Mouse (Mus musculus): ENCODE data around the gene Lrrd1. TPM values are rescaled to one million over a fixed set of nuclear protein-coding genes. Genes with fewer than 3 reads are reported as not detected.
"Not testable (repeated sequence)": the region's sequence is repeated elsewhere in the genome, so short reads cannot be mapped to it uniquely, and the experiment has no call there.

The Lrrd1 gene
- not detected for total RNA-seq (2021)
- long read RNA-seq, result 0 reads

DNA sequence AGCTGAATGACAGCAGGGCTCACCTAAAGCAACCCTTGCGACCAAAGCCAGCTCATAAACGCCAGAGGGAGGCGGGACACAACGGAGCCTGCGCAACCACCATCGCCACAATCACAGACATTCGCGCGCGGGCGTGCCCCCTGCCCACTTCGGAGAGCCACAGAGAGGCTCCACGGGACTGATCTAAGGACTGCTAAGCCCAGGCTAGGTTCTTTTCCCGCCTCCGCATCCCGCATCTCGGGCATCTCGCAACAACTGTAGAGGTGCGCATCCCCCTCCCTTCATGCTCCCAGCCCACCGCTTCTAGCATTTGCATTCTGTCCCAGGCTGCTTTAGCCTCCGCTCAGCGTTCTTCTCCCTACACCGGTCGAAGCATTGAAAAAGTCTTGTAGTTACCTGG is at the start of gene Lrrd1:
TSS of gene Lrrd1 (plus strand) at position 148 of the 400 bp plus-strand sequence.
- peak; percentile 7 to 16 for DNase-seq (ENCODE audit: low spot score in 2 of 2)

DNA sequence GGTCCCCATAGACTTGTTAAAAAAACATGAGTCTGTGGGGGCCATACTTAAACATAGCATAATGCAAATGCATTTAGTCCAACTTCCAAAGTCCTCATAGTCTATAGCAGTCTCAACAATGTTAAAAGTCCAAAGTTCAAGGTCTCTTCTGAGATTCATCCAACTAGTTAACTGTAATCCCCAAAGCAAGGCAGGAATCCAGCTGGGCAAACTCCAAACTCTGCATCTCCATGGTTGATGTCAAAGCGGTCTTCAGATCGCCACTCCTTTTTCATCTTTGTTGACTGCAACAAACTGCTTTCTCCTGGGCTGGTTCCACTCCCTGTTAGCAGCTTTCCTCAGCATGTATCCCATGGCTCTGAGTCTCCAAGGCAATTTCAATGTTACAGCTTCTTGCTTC is 47.9 kb upstream of the Lrrd1 start:
- DNase-seq (ENCODE audit: low spot score in 2 of 2), result not testable (repeated sequence)

DNA sequence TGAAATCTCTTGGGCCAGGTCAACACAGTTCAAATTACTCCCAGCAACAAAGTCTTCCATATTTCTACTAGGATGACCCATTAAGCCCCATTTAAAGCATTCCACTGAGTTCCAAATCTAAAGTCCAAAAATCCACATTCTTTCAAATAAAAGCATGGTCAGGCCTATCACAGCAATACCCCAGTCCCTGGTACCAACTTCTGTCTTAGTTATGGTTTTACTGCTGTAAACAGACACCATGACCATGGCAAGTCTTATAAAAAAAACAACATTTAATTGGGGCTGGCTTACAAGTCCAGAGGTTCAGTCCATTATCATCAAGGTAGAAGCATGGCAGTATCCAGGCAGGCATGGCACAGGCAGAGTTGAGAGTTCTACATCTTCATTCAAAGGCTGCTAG is 46.3 kb upstream of the Lrrd1 start:
- not testable (repeated sequence) for DNase-seq (ENCODE audit: low spot score in 2 of 2)

DNA sequence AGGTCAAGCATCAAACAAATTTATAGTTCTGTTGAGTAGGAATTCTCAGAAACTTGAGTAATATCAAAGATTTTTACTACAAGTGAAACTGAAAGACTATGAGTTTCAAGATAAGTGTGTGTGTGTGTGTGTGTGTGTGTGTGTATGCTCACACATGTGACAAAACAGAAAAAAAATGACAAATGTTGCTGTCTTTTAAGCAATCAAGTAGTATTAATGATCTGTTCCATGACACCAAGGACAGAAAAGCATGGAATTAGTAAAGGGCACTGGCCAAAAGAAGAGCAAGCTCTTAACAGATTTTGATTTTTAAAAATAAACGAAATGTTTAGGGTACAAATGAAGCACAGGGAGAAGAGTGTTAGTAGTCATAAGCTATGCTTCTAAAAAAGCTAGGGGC is 44.9 kb upstream of the Lrrd1 start:
- DNase-seq (ENCODE audit: low spot score in 2 of 2), result no peak

DNA sequence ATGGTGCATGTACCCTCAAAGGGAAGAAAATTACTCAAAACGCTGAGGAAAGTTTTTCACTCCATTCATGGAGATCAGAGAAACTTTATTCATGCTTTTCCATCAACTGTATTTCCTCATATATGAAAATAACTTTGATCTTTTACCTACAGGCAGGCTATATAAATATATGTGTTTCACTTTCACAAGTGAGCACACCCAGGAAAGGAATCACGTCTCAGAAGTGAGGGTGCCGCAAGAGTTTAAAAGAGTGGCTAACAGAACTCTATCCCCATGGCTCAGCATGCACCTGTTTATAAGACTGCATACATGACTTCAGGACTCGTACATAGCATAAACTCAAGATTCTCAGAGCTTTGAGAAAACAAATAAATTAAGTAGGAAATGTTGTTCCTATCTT is 44.1 kb upstream of the Lrrd1 start:
- DNase-seq (ENCODE audit: low spot score in 2 of 2), result no peak

DNA sequence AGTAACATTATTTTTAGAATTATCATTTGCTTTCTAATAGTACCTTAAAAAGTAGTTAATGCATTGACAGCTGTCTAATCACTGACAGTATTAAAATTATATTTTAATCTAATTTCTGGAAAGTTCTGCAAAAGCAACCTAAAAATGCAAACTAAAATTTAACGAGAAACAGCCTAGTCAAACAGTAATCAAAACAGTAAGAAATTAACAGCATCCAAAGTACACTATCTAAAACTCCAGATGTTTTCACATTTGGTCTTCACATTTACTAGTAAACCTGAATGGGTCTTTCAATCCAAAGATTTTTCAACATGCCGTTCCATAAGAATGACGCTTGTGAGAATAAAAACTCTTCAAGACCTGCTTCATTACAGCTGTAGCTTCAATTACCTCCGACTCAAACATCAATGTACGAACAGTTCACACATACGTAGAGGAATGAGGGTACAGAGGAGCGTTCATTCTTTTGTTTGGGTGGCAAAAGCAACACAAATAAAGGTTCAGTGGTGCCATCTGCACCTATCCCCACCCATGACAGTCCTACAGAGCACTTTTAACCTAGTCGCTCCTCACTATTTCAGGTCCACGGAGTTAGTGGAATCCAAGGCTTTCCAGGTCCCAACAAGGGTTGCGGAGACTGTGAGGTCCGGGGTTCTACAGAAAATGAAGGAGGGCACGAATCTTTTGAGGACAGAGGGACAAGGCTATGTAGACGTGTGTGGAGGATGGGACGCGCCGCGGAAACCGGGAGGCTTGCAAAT is 43.1 kb upstream of the Lrrd1 start:
- no peak for DNase-seq (ENCODE audit: low spot score in 2 of 2)

DNA sequence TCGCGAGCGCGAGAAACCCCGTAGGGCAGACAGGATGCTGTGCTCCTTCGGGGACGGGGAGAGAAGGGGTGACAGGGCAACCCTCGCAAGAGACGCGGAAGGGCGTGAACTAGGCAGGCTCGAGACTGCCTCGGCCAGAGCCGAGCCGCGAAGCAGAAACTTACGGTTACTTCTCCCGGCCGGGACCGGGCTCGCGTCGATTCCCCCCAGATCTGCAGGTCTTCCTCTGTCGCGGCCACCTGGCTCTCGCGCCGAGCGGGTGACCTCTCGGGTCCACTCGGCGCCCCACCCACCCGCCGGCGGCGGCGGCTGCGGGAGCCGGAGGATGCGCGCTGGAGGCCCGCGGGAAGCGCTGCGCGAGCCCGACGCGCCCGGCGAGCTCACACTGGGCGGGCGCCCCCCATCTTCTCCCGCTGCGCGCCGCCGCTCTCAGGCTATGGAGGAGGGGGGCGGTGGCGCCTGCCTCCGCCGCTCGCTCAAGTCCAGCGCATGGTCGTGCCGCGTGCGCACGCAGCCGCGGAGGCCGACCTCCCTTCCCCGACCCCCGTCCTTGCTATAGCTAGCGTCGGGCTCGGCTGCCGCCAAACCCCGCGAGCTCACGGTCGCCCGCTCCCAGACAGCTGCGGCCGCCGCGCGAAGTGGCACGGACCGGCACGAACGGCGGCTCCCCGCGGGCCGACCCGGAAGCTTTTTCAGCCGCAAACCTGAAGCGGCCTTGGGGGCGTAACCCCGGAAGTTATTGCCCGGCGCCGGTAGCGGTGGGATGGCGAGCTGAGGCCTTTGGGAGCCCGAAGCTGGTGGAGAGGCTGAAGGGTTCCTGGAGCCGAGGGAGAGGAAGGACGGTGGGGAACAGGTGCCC is 42.3 kb upstream of the Lrrd1 start, which contains the start of the genes Ankib1 and Krit1:
TSS of gene Ankib1 (minus strand) at position 493 of the 859 bp plus-strand sequence.
TSS of gene Krit1 (plus strand) at position 752 of the 859 bp plus-strand sequence.
- DNase-seq (ENCODE audit: low spot score in 2 of 2), result peak; percentile 91 to 94

DNA sequence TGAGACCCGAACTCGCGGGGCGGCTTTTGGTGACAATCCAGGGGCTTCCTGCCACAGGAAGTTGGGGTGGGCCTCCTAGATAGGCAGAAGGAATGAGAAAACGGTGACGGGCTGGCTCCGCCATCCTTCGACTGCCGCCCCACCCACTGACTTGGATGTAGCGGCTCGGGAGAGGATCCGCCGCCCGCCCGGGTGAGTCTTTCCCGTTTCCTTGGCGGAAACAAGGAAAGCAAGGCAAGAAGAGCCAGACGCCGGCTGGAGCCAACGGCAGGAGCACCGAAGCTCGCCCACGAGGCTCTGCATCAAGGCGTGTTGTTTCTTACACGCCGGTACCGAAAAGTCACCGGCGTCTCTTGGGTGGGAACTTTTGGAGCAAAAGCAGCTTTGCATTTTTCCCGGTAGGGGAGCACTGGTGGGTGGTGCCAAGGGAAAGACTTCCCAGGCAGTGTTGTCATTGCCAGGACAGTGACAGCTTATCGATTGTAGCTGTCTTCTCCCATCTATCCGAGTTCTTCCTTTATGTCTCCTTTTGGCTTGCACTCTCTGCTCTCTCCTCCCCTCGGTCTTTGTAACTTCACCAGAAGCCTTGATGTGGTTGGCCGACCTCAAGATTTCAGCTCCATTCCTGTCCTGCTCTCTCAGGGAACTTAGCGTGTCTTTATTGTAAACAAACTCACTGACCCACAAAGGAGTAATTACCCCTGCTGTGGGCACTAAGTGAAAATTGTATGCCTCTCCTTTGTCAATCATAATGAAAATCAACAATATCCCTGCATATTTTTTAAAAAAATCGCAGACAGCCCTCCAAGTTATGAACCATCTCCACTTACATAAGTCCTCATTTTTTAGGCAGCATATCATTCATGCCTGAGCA is 41.4 kb upstream of the Lrrd1 start:
- DNase-seq (ENCODE audit: low spot score in 2 of 2), result no peak

DNA sequence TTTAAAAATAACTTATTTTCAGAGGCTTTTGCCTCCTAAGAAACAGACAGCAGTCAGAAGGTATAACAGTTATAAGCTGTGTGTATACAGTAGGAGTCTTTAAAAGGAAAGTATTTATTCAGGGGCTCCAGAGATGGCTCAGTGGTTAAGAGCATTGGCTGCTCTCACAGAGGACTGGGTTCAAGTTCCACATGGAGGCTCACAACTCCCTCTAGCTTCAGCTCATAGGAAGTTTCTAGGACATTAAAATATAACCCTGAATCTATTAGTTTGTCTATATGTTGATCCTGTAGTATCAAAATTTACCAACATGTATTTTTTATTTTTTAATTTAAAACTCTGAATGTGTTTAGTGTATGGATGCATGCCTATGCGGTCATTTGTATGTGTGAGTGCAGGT is 36.5 kb upstream of the Lrrd1 start:
- no peak for DNase-seq (ENCODE audit: low spot score in 2 of 2)

DNA sequence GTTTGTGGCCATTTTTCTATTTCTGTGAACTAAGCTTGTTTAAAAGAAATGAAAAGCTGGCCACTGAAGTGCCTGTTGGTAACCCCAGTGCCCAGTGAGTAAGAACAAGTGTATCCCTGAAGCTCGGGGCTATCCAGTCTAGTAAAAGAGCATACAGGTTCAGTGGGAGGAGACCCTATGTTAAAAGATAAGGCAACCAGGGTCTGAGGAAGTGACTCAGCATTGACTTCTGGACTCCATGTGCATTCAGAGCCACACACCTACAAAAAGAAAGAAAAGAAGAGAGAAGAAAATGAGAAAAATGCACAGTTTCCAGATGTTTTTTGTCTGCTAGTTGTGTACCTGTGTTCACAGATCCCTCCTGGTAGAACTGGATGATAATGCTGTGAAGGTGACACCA is 10.9 kb upstream of the Lrrd1 start:
- no peak for DNase-seq (ENCODE audit: low spot score in 2 of 2)

DNA sequence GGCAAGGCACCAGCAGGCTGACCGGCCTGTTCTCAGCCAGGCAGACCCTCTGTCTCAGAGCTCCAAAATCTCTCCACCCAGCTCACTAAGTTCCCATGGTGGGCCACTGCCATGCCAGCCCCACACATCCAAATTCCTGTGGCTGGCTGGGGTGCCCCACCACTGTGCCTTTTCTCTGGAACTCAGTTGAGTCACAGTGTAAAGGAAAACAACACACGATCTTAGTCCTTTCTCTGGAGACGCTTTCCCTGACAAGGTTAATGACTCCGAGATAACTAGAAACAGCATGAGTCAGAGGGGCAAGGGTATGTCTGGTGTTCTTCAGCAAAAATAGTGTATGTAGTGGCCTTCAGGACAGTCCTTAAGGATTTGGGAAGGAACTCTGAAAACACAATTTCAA is 25.2 kb downstream of the Lrrd1 start:
- no peak for DNase-seq (ENCODE audit: low spot score in 2 of 2)

DNA sequence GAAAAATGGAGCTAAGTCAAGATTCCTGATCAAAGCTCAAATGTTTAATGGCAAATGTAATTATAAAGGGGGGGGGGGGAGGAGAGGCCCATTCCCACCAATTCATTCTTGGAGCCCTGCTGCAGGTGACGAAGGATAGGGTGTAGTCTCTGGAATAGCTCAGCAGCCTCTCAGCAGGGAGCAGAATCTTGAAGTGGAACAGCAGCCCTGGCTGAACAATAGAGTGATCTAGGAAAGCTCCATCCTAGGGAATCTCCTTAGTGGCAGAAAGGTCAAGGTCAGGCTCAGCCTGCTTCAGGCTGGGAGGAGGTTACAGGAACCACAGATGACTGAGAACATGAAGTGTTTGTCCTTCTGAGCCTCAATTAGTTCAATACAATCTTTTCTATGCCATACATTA is 27.4 kb downstream of the Lrrd1 start:
- DNase-seq (ENCODE audit: low spot score in 2 of 2), result no peak

DNA sequence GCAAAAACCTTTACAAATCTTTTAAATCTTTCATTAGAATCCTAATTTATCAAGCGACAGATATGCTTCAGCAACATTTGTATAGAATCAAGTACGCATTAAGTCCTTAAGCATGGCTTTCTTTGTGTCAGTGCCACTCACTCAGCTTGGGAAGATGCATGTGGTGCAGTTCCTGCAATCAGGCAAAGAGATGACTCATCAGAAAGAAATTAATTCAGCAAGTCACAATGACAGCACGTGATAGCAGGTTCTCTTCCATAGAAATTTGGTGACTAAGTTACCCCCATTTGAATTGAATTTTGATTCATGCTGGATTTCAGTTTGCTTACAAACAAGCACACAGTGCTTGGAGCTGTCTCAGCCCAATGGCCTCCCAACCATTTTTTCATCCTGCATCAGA is 28.5 kb downstream of the Lrrd1 start:
- DNase-seq (ENCODE audit: low spot score in 2 of 2), result no peak

DNA sequence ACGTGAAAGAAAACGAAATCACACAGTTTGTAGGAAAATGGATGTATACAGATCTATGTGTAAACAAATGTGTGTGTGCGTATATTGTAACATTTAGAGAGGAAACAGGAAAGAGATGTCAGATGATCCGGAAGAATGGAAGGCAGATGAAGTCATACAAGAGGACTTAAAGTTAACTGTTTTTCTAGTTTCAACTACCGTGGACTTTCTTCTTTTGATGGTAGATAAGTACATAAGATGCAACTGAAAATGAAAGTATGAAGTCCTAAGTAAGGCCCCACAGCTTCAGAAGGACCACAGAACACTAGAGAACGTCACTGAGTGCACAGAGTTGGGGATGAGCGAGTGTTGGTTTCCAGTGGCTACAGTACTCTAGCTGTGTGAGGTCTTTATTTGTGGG is 41.9 kb downstream of the Lrrd1 start:
- DNase-seq (ENCODE audit: low spot score in 2 of 2), result not testable (repeated sequence)

DNA sequence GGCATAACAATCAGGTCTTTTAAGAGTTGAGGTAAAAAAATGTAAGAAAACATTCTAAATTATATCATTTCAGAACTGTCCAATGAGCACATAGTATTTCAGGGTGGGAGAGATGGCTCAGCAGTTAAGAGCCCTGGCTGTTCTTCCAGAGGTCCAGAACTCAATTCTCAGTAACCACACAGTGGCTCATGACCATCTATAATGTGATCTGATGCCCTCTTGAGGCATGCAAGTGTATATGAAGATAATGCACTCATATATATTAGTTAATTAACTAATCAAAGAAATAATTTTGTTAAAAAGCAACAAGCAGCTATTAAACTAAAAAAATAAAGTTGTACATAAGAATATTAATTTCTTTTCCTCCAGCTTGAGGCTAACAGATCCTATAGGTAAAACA is 44.2 kb downstream of the Lrrd1 start:
- DNase-seq (ENCODE audit: low spot score in 2 of 2), result no peak

DNA sequence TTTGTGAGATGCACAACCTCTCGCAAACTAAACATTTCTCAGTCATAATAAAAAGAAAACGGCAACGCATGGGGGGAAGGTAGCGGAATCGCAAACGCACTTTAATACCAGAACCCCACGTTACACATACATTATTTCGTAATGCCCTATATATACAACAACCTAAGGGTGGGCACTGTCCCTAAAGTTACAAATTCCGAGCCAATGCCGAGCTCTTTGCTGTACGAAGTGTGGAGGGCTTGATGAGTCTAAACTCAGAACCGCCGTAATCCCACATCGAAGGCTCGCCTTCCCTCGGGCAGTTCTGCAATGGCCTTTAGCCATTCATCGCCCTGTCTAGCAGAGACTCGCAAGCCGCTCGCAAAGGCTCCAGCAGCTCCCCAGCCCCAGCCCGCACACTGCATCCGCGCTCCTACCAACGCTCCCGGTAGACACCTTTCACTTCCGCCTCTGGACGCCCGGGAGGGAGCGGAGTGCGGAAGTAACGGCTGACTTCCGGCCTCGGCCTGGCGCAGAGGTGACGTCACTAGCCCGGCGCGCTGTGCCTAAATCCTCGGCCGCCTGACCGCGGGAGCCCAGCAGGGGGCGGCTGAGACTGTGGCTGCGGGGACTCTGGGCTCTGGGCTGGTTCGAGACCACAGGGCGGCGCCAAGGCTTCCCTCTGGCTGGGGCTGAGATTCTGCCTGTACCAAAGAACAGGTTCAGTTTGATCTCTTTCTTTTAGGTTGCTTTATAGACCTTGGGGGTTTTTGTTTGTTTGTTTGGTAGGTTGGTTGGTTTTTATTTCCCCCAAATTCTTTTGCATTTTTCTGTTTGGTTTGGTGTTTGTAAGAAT is 48.7 kb downstream of the Lrrd1 start, which contains the start of gene Mterf1a:
TSS of gene Mterf1a (minus strand) at position 475 of the 835 bp plus-strand sequence.
- DNase-seq (ENCODE audit: low spot score in 2 of 2), result peak; percentile 34 to 54

DNA sequence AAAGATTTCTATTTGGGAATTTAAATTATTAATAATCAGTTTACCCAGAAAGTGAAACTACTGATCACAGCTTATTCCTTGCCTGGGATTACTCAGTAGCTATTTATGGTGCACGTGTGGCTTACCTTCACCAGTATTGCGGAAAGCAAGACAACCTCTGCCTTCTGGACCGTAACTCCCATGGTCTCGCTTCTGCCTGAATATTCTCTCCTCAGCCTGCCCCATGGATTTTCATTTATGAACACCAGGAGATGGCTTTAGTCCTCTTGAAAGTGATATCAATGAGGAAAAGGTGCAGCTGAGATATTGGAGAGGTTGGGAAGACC is 49.3 kb downstream of the Lrrd1 start:
- not testable (repeated sequence) for DNase-seq (ENCODE audit: low spot score in 2 of 2)

DNA sequence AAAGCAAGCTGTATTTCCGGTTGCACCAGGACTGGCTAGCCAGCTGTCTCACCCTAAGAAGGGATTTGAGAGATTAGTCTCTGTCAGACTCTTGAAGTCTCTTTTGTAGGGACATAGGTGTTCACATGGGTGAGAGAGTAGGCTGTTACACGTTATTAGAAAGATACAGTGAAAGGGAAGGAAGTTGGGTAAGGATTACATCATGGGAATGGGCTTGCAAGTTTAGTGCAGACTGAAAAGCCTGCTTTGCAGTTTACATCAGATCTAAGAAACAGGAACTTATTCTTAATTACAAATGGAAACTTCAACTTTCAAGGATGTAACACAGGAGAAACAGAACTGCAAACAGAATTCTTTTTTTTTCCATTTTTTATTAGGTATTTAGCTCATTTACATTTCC is 60.5 kb downstream of the Lrrd1 start:
- no peak for DNase-seq (ENCODE audit: low spot score in 2 of 2)

All from layer of hippocampus, postnatal 10 days (tissue).